Comparison of ENCODE assay signal across 15 mouse cellular contexts in the genomic region with DNA sequence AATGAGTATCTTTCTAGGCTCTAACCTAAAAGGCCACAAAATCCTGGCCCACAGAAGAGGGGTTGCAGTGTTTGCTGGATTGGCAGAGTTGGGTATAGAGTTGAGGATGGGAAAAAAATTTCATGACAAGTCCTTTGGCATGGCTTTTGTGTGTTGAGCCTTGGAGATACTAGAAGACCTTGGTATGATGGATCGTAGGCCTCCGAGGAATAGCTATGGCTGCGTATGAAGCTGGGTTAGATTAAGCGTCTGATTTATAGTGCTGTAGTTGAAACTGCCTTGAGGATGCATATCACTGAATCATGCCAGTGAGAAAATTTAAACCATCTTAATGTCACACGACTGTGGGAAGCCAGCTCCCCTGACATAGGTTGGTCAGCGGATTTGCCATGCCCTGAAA.
"Had no signal": no experiment of that assay in that cellular context is flagged by ENCODE, and none has a peak within 500 bp of the region (broad histone marks: within the 10 kb centered on the region; RNA-seq: fewer than 3 reads in every experiment).

No protein-coding gene starts in this region.

- H3K27me3 ChIP-seq: lung, embryonic 15.5 days; megakaryocyte, embryonic 14.5 days; midbrain, embryonic 13.5 days; midbrain, embryonic 15.5 days; neural tube, embryonic 12.5 days; stomach, embryonic 15.5 days had no signal

- H3K27ac ChIP-seq: lung, embryonic 15.5 days; macrophage; midbrain, embryonic 13.5 days; midbrain, embryonic 15.5 days; neural tube, embryonic 12.5 days; stomach, embryonic 15.5 days; stomach, postnatal 0 days had no signal

- DNase-seq: lung, adult 2 months; lung, postnatal 14 days; lung, postnatal 36 days; right cerebral cortex, postnatal 14 days; thymus, adult 2 months; thymus, postnatal 25 days; thymus, postnatal 4 days had no signal

- H3K4me3 ChIP-seq: lung, embryonic 15.5 days; megakaryocyte, embryonic 14.5 days; midbrain, embryonic 13.5 days; midbrain, embryonic 15.5 days; neural tube, embryonic 12.5 days; stomach, embryonic 15.5 days had no signal

- H3K36me3 ChIP-seq: lung, embryonic 15.5 days; midbrain, embryonic 13.5 days; midbrain, embryonic 15.5 days; neural tube, embryonic 12.5 days; stomach, embryonic 15.5 days had no signal

- H3K9ac ChIP-seq: lung, embryonic 15.5 days; midbrain, embryonic 13.5 days; midbrain, embryonic 15.5 days; neural tube, embryonic 12.5 days; stomach, embryonic 15.5 days had no signal

- H3K4me1 ChIP-seq: midbrain, embryonic 13.5 days; midbrain, embryonic 15.5 days; neural tube, embryonic 12.5 days had no signal
